Mouse (Mus musculus): ENCODE results near the gene B3gnt7. TPM values are rescaled to one million over a fixed set of nuclear protein-coding genes. Genes with fewer than 3 reads are reported as not detected.

B3gnt7 gene
- total RNA-seq (2014; rRNA removed) (10.6 and 11.1 TPM in 2 replicates), polyA plus RNA-seq (2015; fragmentation: Nextera tagmentation; extraction: Ambion mirVana) (10.7 and 11.7 TPM in 2 replicates)

DNA sequence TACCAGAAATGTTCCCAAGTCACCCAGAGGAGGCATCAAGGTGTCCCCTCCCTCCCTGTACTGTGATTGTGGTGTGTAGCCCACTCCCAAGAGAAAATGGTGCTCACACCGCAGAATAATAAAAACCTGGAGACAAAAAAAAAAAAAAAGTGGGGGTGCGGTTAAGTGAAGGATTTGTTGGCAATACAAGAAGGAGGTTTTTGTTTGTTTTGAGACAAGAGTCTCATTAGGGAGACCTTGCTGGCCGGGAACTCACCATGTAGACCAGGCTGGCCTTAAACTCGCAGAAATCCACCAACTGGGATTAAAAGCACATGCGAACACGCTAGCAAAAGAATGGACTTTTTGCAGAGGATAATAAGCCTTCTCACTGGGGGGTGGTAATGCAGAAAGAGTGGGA, at the start of gene B3gnt7:
Gene B3gnt7 (plus strand): TSS at position 301 of the 400 bp plus-strand sequence.
- peak; percentile 9 for DNase-seq
- Histone ChIP-seq H3K4me1 (ENCODE audit: insufficient read depth) (peaks cover 4% of the 10 kb centered on the region; the same call in 1 of the 2 replicates), H3K27ac (ENCODE audit: low read depth, low read length) (peak within 1 kb of the TSS; percentile 40; the same call in 1 of the 2 replicates), H3K27me3 (ENCODE audit: insufficient read depth, low read length) (no peaks in the 10 kb centered on the region), H3K36me3 (ENCODE audit: insufficient read depth) (no peaks in the 10 kb centered on the region), H3K9me3 (ENCODE audit: low read length) (no peaks in the 10 kb centered on the region), H3K9ac (peak within 1 kb of the TSS; percentile 65), H3K4me3 (ENCODE audit: low read depth, low read length) (peak within 1 kb of the TSS; percentile 66), H3K4me2 (ENCODE audit: low read depth) (peak within 1 kb of the TSS; percentile 93)
- WGBS, result 18% methylated on average over 6 of the region's 6 CpGs
- no peak for TF ChIP-seq CTCF (IDR thresholded peaks at IDR 0.05; ENCODE audit: low read depth)
- no peak for ATAC-seq

DNA sequence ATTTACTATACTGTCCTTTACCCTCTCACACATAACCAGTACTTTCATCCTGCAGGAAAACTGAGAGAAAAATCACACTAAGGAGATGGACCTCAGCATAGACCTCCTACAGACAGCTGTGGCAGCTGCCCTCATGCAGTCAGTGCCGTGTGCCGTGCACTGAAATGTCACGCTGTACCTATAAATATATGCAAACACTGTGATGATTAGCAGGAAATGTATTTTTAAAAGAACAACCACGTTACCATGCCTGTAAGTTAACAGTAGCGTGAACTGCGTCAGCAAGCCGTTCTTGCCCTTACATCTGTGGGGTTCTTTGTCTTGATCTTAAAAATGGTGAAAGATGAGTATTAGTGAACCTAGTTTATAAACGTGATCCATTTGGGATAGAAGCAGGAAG, 49.2 kb upstream of the B3gnt7 start:
- no peak for DNase-seq
- no peak for ATAC-seq
- H3K4me3 ChIP-seq (ENCODE audit: low read depth, low read length), result no peak overlapping the region
- no peaks in the 10 kb centered on the region for H3K4me1 ChIP-seq (ENCODE audit: insufficient read depth)
- H3K36me3 ChIP-seq (ENCODE audit: insufficient read depth), result peaks cover 17% of the 10 kb centered on the region
- no peak overlapping the region for H3K27ac ChIP-seq (ENCODE audit: low read depth, low read length)
- H3K4me2 ChIP-seq (ENCODE audit: low read depth), result no peak overlapping the region
- H3K9me3 ChIP-seq (ENCODE audit: low read length), result no peaks in the 10 kb centered on the region
- 89% methylated on average over 8 of the region's 8 CpGs for WGBS
- no peak for TF ChIP-seq CTCF (IDR thresholded peaks at IDR 0.05; ENCODE audit: low read depth)
- no peak overlapping the region for H3K9ac ChIP-seq
- H3K27me3 ChIP-seq (ENCODE audit: insufficient read depth, low read length), result no peaks in the 10 kb centered on the region

DNA sequence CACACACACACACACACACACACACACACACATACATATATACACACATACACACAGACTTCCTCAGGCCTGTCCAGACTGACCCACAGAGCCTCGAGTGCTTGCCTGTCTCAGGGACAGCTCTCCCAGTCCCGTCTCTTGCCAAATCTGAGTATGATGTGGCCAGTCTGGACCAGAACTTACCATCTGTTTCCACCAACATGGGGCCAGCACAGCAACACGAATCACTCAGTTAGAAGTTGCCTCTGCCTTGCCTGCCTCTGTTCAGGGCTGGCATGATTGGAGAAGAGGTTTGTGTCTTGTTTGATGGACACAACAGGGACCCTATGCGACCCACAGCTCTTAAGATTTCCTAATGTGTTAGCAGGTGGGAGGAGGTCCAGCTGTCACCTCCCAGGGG, 46.3 kb upstream of the B3gnt7 start:
- Histone ChIP-seq H3K36me3 (ENCODE audit: insufficient read depth) (peaks cover 7% of the 10 kb centered on the region), H3K9ac (no peak overlapping the region), H3K27me3 (ENCODE audit: insufficient read depth, low read length) (no peaks in the 10 kb centered on the region), H3K4me1 (ENCODE audit: insufficient read depth) (no peaks in the 10 kb centered on the region), H3K4me3 (ENCODE audit: low read depth, low read length) (no peak overlapping the region), H3K4me2 (ENCODE audit: low read depth) (no peak overlapping the region), H3K9me3 (ENCODE audit: low read length) (no peaks in the 10 kb centered on the region), H3K27ac (ENCODE audit: low read depth, low read length) (no peak overlapping the region)
- DNase-seq (no peak), ATAC-seq (no peak)
- 76% methylated on average over 4 of the region's 4 CpGs for WGBS
- no peak for TF ChIP-seq CTCF (IDR thresholded peaks at IDR 0.05; ENCODE audit: low read depth)

DNA sequence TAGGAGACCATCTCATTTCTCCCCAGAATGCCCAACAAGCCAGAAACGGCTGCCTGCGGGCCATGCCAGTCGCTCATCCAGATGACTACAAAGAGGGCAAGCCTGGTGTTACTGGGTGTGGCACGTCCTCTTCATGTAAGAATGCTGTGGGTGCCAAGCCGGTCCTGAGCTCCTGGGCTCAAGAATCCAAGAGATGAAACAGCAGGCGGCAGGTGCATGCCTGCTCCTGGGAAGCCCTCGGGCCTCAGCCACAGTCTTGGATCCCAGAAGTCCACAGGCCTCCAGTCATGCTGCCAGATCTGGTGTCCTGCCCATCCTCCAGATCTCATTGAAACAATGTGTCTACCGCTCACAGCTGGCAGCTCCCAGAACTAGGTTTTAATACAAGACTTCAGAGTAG, 45.4 kb upstream of the B3gnt7 start:
- Histone ChIP-seq H3K27ac (ENCODE audit: low read depth, low read length) (no peak overlapping the region), H3K27me3 (ENCODE audit: insufficient read depth, low read length) (no peaks in the 10 kb centered on the region), H3K9ac (no peak overlapping the region), H3K4me1 (ENCODE audit: insufficient read depth) (no peaks in the 10 kb centered on the region), H3K9me3 (ENCODE audit: low read length) (no peaks in the 10 kb centered on the region), H3K4me3 (ENCODE audit: low read depth, low read length) (no peak overlapping the region), H3K36me3 (ENCODE audit: insufficient read depth) (peaks cover 7% of the 10 kb centered on the region), H3K4me2 (ENCODE audit: low read depth) (no peak overlapping the region)
- WGBS, result 85% methylated on average over 8 of the region's 8 CpGs
- no peak for TF ChIP-seq CTCF (IDR thresholded peaks at IDR 0.05; ENCODE audit: low read depth)
- ATAC-seq, result no peak
- no peak for DNase-seq

DNA sequence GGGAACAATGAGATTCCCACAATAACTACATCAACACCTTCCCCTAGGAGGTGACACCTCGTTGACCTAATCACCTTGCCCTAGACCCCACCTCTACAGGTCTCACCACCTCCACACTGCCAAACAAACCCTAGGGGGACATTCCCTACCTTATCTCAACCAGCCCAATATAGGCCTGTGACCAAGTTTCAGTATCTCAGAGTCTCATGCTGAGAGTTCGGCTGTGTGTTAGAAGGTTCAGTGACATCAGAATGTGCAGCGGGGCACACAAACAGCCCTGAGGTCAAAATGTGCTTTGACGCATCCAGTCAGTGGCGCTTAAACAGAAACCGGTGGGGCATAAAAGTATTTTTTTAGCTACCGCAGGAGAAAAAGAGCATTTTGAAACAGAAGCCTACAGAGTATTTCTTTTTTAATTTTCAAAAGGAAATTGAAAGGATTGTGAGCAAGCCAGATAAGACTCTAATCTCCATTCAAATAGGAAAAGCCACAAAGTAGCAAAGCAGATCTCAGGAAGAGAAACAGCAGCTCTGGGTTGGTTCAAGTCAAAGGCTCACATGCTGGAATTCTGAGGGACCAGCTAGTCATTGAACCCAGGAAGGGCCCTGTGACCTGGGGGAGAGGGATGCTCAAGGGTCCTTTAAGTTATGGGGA, 44.3 kb upstream of the B3gnt7 start:
- ATAC-seq (no peak), DNase-seq (no peak)
- 72% methylated on average over 7 of the region's 7 CpGs for WGBS
- Histone ChIP-seq H3K4me3 (ENCODE audit: low read depth, low read length) (no peak overlapping the region), H3K27me3 (ENCODE audit: insufficient read depth, low read length) (no peaks in the 10 kb centered on the region), H3K36me3 (ENCODE audit: insufficient read depth) (peaks cover 1% of the 10 kb centered on the region), H3K4me1 (ENCODE audit: insufficient read depth) (no peaks in the 10 kb centered on the region), H3K9ac (no peak overlapping the region), H3K9me3 (ENCODE audit: low read length) (no peaks in the 10 kb centered on the region), H3K27ac (ENCODE audit: low read depth, low read length) (no peak overlapping the region), H3K4me2 (ENCODE audit: low read depth) (no peak overlapping the region)
- no peak for TF ChIP-seq CTCF (IDR thresholded peaks at IDR 0.05; ENCODE audit: low read depth)

DNA sequence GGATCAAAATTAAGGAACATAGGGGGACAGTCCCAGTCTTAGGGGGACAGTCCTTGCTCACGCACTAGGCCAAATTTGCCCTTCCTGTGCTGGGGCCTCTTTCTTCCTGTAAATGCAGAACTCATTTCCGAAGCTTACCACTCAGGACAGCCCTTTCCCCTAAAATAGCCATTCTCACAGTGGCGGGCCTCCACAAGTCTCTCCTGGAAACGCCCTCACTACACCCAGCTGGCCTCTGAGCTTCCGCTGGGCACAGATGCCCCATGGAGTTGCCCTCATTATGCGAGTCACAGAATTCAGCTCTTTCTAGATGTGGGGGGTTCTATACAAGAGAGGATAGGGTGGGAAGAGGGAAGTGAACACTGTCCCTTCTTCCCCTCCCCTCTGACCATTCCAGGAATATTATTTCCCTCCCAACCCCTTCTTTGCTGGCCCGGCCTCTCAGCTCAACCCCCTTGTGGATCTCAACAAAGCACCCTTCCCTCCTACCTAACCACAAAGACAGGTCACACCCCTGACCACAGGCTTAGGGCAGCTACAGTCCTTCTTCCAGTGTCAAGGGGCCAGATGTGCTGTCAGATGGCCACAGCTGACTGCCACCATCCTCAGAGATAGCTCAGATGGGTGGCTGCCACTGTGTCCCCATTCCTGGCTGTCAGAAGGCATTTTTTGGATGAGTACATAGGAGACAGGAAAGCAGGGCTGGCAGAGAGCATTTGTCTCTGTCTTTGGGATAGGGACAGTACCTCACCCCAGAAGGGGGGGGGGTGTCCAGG, 38.9 kb upstream of the B3gnt7 start:
- DNase-seq (no peak), ATAC-seq (no peak)
- no peak overlapping the region for H3K4me3 ChIP-seq (ENCODE audit: low read depth, low read length)
- no peaks in the 10 kb centered on the region for H3K36me3 ChIP-seq (ENCODE audit: insufficient read depth)
- no peak overlapping the region for H3K27ac ChIP-seq (ENCODE audit: low read depth, low read length)
- no peaks in the 10 kb centered on the region for H3K27me3 ChIP-seq (ENCODE audit: insufficient read depth, low read length)
- WGBS, result 56% methylated on average over 7 of the region's 7 CpGs
- no peak overlapping the region for H3K9ac ChIP-seq
- no peak overlapping the region for H3K4me2 ChIP-seq (ENCODE audit: low read depth)
- H3K4me1 ChIP-seq (ENCODE audit: insufficient read depth), result no peaks in the 10 kb centered on the region
- no peak for TF ChIP-seq CTCF (IDR thresholded peaks at IDR 0.05; ENCODE audit: low read depth)
- no peaks in the 10 kb centered on the region for H3K9me3 ChIP-seq (ENCODE audit: low read length)

DNA sequence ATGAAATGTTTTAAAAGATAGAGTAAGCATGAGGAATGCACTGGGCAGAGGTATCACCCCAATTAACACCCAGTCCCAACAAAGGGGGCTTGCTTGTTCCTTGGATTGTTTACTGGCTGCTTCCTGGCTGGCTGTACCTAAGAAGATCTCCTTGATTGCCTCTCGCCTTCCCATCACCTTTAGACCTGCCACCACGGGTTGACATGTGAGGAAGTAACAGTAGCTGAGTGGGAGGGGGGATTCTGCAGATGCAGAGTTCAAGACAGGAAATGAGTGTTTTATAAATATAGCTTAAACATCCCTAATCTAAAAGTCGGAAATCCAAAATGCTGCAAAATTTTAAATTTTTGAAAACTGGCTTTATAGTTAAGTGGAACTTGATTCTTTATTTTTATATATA, 37.6 kb upstream of the B3gnt7 start:
- no peak overlapping the region for H3K9ac ChIP-seq
- no peaks in the 10 kb centered on the region for H3K36me3 ChIP-seq (ENCODE audit: insufficient read depth)
- TF ChIP-seq CTCF (IDR thresholded peaks at IDR 0.05; ENCODE audit: low read depth), result no peak
- no peak overlapping the region for H3K4me3 ChIP-seq (ENCODE audit: low read depth, low read length)
- H3K4me2 ChIP-seq (ENCODE audit: low read depth), result no peak overlapping the region
- DNase-seq (no peak), ATAC-seq (no peak)
- H3K9me3 ChIP-seq (ENCODE audit: low read length), result no peaks in the 10 kb centered on the region
- no peak overlapping the region for H3K27ac ChIP-seq (ENCODE audit: low read depth, low read length)
- no peaks in the 10 kb centered on the region for H3K4me1 ChIP-seq (ENCODE audit: insufficient read depth)
- no peaks in the 10 kb centered on the region for H3K27me3 ChIP-seq (ENCODE audit: insufficient read depth, low read length)
- WGBS, result 74% methylated on average over 3 of the region's 3 CpGs

All from forebrain, postnatal 0 days (tissue).